Mouse (Mus musculus): ENCODE measurements around the gene H2afv.

H2afv gene

DNA sequence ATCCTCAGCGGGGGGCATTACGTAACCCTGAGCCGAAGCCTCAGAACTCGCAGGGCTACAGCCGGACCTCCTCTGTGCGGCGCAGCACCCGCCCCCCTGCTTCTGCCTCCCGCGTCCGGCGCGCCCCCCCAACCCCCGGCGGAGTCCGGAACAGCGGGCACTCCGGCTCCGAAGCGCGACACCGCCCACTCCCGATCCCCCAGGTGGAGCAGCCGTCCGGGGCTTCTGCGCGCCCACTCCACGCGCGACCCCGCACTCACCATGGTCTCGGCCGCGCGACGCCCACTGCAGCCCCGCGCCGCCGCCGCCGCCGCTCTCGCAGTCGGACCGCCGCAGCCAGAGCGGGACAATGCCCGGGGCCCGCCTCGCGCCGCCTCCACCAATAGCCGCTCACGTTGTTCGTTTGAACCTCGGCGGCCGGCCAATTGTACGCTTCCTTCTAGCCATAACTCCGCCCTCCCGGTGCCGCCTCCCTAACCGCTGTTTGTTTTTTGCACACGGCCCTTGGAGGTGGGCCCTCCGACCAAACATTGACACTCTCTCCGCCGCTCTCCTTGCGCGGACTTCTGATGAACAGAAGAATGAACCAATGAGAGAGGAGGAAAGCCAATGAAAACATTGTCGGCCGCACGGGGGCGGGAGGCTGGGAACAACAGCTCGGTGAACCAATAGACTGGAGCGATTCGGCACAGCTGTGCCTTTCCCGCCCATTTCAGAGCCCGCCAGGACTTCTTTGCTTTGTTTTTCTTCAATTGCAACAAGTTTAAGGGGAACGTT, at the start of gene H2afv:
Gene H2afv (minus strand): TSS at position 367 of the 777 bp plus-strand sequence.
- DNase-seq, result peak; percentile 100

DNA sequence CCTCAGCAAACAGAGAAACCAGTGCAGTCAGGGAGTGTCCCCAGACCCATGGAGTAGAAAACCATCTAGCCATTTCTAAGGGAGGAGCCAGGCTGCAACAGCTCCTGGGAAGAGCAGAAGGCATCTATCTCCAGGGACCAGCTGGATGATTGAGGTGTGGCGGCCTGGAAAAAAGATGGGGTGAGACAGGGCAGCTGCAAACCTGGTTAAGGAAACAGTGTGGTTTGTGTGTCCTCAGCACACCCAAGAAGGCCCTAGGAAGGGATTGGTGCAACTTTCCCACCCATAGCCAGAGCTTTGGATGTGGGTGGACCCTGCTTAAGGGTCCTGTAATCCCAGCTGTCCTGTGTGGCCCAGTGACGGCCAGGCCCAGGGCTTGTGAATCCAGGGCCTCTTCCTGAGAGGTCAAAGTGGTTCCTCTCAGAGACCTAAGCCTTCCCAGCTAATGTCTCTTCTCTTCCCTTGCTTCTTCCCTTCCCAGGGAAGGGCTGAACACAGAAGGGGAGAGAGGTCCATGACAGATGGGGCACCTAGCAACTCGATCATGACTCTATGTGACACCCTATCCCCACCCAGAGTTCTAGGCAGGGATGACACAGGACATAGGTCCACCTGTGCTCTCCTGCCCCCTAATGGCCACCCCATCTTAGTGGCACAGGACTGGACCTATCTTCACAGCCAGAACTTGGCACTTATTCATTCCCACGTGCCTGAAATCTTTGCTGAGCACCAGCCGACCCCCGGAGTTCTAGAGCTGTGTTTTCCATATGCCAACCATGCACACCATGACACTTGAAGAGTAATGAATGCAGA, 45.7 kb upstream of the H2afv start:
- DNase-seq, result peak; percentile 74

- DNase-seq, result no peak
Measured at GRCm38 (mm10) chr11:6489257-6489656, 45.0 kb upstream of the H2afv start.

DNA sequence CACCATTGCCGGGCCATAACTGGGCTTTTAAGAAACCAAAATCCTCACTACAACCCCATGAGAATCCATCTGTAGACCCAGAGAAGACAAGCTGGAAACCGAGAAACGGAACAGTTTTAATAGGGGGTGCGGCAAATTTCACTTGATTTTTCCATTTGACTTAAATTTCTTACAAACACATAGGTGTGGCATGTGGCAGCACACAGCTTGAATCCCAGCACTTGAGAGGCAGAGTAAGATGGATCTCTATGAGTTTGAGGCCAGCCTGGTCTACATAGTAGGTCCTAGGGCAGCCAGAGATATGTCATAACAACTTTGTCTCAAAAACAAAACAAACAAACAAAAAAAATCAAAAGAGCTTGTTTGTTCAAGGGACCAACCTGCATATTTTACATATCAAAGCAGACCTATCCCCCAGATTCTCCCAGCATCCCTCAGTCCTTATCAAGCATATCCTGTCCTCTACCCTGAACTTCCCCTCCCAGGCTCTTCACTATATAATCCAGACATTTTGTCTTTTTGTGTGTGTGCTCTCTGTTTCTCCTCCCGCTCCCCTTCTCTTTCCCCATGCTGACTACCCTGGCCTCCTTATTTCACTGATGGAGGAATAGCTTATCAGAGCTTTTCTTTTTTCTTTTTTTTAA, 43.9 kb upstream of the H2afv start:
- no peak for DNase-seq

- peak; percentile 37 for DNase-seq
Measured at GRCm38 (mm10) chr11:6487496-6487895, 43.3 kb upstream of the H2afv start.

GRCm38 (mm10) chr11:6486916-6487315, 42.7 kb upstream of the H2afv start:
- DNase-seq, result no peak

- DNase-seq, result peak; percentile 47
Measured at GRCm38 (mm10) chr11:6484244-6484959, 40.2 kb upstream of the H2afv start.

GRCm38 (mm10) chr11:6483103-6483502, 38.9 kb upstream of the H2afv start:
- no peak for DNase-seq

- DNase-seq, result peak; percentile 67
Measured at GRCm38 (mm10) chr11:6481669-6482185, 37.5 kb upstream of the H2afv start.

DNA sequence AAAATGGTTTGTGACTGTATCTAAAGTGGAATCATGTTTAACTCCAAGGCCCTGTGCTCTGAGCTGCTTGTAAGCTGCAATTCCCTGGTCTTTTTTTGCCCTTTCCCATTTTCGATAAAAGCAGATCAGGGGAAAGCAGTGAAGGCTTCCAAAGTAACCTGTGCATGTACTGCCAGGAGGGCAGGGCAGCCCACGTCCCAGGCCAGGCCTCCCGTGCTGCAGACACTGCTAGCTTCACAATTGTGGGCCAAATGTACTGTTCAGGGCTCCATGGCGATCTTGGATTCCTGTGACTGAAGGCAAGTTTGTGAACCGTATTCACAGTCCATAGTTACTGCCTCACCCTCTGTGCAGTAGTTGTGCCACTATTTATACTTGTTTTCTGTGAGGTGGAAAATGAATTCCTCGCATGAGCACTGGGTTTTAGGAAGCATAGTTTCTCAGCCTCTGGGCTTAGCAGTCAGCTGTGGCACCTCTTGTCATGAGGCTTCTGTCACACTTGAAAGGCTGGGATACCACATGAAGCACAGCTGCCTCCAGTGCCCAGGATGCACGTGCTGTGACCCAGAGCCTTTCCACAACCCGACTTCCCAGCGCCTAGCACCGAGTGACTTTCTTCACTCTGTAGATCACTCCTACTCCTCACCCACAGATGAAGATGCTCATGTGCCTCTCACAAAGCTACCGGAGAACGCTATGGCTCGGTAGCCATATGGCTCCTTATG, 36.6 kb upstream of the H2afv start:
- DNase-seq, result no peak

DNA sequence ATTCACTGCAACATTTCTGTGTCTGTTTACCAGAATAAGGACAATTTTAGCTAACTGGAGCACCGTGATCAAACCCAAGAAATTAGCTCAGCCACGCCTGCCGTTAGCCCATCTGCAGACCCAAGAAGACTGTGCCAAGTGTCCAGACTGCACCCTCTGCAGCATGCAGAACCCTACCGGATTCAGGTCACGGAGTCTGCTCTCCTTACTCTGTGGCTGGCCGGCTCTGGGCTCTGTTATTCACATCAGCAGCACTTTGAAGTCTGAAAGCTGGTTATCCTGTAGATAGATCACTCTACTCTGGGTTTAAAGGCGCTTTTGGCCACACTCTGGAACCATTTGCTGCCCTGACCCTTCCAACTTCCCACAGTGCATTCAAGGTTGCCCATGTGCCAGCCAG, 35.9 kb upstream of the H2afv start:
- DNase-seq, result no peak

GRCm38 (mm10) chr11:6479231-6479630, 35.0 kb upstream of the H2afv start:
- DNase-seq, result no peak

- no peak for DNase-seq
Measured at GRCm38 (mm10) chr11:6477350-6477749, 33.1 kb upstream of the H2afv start.

DNA sequence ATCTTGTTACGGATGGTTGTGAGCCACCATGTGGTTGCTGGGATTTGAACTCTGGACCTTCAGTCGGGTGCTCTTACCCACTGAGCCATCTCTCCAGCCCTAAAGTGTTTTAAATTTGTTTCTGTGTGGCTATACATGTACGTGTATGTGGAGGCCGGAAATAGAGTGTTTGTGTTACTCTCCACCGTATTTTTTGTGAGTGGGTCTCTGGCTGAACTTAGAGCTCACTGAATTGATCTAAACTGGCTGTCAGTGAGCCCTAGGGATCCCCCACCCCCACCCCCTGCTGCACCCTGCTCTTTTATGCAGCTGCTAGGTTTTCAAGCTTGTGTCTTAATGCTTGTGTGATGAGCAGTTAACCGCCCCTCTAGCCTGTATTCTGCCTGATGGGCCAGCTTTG, 32.6 kb upstream of the H2afv start:
- no peak for DNase-seq

DNA sequence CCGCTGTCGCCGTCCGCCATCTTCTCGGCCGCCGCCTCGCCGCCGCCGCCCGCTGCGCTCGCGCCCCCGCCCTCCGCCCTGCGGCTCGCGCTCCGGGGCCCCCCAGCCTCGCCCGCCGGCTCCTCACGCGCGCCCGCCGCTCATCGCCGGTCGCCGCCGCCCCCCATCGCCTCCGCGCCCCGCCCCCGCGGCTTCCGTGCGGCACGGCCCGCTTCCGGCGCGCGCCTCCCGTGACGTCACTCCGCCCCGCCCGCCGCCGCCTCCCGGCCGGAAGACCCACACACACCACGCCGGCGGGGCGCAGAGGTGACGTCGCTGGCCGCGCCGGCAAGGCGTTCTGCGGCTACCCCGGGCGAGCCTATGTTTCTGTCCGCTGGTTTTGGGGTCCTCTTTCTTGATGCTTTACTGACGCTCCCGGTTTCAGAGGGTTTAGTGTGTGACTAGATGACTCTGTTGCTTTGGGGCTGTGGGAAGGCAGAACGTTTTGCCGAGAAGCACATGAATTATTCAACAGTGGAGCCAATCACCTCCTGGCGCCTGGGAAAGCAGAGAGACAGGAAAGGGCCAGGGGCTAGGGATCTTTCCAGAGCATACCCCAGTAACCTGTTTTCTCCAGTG, 31.7 kb upstream of the H2afv start, which contains the start of gene Purb:
Gene Purb (minus strand): TSS at position 51 of the 618 bp plus-strand sequence.
- DNase-seq, result peak; percentile 93

DNA sequence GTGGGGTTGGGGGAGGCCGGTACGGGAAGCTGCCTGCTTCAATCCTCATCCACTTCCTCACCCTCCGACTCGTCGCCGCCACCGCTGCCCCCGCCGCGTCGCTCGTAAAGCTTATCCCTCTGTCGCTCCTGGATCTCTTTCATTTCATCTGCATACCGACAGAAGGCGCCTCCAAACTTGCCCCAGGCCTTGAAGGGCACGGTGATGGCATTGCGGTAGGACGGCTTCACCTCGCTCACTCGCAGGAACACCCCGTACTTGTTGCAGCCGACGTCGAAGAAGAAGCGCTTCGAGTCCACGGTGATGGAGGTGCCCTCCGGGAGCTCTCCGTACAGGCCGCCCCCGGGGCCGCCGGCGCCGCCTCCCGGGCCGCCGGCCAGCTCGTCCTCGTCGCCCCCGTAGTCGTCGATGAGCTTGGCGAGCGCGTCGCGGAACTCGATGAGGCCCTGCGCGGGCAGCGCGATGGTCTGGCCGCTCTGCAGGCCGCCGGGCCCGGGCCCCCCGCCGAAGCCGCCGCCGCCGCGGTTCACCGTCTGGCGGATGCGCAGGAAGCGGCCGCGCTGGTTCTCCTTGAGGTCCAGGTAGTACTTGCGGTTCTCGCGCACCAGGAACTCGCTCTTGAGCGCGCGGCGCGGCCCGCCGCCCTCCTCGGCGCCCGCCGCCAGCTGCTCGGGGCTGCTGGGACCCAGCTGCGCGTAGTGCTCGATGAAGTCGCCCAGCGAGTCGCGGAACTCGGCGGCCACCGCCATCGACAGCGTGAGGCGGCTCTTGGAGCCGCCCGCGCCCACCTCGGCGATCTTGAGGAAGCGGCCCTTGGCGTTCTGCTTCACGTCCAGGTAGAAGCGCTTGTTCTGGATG, 30.9 kb upstream of the H2afv start:
- peak; percentile 43 for DNase-seq

GRCm38 (mm10) chr11:6474381-6474780, 30.1 kb upstream of the H2afv start:
- DNase-seq, result no peak

DNA sequence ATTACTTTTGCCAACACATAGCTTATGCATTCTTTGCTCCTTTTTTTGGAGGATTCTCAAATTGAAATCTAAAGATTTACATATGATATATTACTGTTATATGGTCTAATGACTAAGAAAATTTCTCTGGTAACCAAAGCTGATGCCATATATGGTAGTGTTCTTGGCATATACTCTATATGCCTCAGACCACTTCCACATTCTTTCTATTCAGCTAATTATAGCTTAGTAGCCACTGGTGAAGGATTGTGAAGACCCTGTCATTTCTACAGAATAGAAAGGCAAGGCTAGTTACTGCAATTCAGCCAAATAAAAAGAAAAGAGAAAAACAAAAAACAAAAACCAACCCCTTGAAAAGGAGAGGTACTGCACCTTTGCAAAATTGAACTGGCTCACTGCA, 27.8 kb upstream of the H2afv start:
- no peak for DNase-seq

GRCm38 (mm10) chr11:6471493-6471892, 27.2 kb upstream of the H2afv start:
- no peak for DNase-seq

- no peak for DNase-seq
Measured at GRCm38 (mm10) chr11:6471054-6471453, 26.8 kb upstream of the H2afv start.

Data from lung, postnatal 36 days (tissue).